Mouse (Mus musculus) activated CD4-positive, CD25-positive, alpha-beta regulatory T cell (primary cell): ENCODE data around the gene Gm1553. TPM values are rescaled to one million over a fixed set of nuclear protein-coding genes. Genes with fewer than 3 reads are reported as not detected.

Source experiments
- polyA plus RNA-seq, 2 experiments: library from polyadenylated mRNA; unstranded; fragments of 100-300 nt; shearing (Covaris generic); gene quantifications; one replicate each; pipeline ENCODE4 v1.2.1; 2017

Gene Gm1553
- polyA plus RNA-seq, result not detected

GRCm38 (mm10) chr10:82492518-82492917 lies at the start of gene Gm1553:
TSS of gene Gm1553 (minus strand) at chr10:82492618.

Other genes with a start within 250 kb of the Gm1553 start
- gene 4932415D10Rik, start 176.0 kb downstream of the Gm1553 start, polyA plus RNA-seq, result under 1 TPM in 1 of 2 experiments, not detected in 1; 0.25 TPM
- gene Gm4924, start 138.4 kb downstream of the Gm1553 start, polyA plus RNA-seq, result 1 to 10 TPM; 2.9 to 6.2 TPM
- gene 1190007I07Rik, start 130.6 kb upstream of the Gm1553 start, polyA plus RNA-seq, result 10 to 100 TPM; 34.5 to 41.4 TPM
- gene Tdg, start 137.2 kb upstream of the Gm1553 start, polyA plus RNA-seq, result 10 to 100 TPM; 60.3 to 62.5 TPM
- gene Glt8d2, start 198.0 kb upstream of the Gm1553 start, polyA plus RNA-seq, result 1 to 10 TPM in 1 of 2 experiments, not detected in 1; 2.0 TPM
- gene Hcfc2, start 203.5 kb upstream of the Gm1553 start, polyA plus RNA-seq, result 10 to 100 TPM; 27.5 to 29.1 TPM